Mouse (Mus musculus): Measurements from ENCODE around the gene Ercc4. TPM values are rescaled to one million over a fixed set of nuclear protein-coding genes. Genes with fewer than 3 reads are reported as not detected.
"Not testable (repeated sequence)": the region's sequence is repeated elsewhere in the genome, so short reads cannot be mapped to it uniquely, and the experiment has no call there.

Gene Ercc4
- polyA plus RNA-seq, 1 experiment, result 11.1 TPM

DNA sequence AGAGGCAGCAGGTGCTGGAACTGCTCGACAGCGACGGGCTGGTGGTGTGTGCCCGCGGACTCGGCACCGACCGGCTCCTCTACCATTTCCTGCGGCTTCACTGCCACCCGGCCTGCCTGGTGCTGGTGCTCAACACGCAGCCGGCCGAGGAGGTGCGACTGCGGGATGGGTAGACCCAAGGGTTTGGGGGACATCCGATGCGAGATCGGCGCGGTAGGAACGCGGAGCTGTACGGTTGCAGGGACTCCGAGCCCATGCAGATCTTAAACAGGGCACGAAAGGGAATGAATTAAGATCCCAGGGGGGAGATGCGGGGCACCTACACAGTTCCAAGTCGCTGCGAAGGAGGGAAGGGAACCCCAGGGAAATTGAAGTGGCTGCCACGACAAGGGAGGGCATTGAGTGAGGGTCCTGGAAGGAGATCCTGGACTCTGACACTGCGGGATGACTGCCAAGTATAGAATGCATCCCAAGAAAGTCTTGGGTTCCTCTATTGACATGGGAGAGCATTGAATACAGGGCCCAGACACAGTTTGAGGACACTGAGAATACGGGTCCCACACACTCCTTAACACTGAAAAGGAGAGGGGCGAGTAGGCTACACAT, 609 bp downstream of the Ercc4 start:
- Histone ChIP-seq H3K27me3 (ENCODE audit: control insufficient read depth, insufficient read depth, low read length) (no peaks in the 10 kb centered on the region), H3K4me1 (ENCODE audit: control insufficient read depth, insufficient read depth, insufficient read length) (peaks cover 6% of the 10 kb centered on the region; the same call in 1 of the 2 replicates), H3K36me3 (ENCODE audit: control insufficient read depth, insufficient read depth, low read length) (peaks cover 17% of the 10 kb centered on the region), H3K27ac (ENCODE audit: insufficient read depth, low read length) (peak overlapping the region; percentile 62), H3K4me3 (ENCODE audit: extremely low read depth, insufficient read depth, insufficient read length) (peak overlapping the region; percentile 77)
- no peak for DNase-seq (ENCODE audit: low read depth in 1 of 2, low spot score in 2 of 2)
- no peak for TF ChIP-seq CTCF (IDR thresholded peaks at IDR 0.05; ENCODE audit: extremely low read depth, insufficient read depth, insufficient read length, insufficient replicate concordance)
- TF ChIP-seq POLR2A (IDR thresholded peaks at IDR 0.05; ENCODE audit: low read depth, low read length), result no peak
- WGBS, result 2% methylated on average over 32 of the region's 32 CpGs

DNA sequence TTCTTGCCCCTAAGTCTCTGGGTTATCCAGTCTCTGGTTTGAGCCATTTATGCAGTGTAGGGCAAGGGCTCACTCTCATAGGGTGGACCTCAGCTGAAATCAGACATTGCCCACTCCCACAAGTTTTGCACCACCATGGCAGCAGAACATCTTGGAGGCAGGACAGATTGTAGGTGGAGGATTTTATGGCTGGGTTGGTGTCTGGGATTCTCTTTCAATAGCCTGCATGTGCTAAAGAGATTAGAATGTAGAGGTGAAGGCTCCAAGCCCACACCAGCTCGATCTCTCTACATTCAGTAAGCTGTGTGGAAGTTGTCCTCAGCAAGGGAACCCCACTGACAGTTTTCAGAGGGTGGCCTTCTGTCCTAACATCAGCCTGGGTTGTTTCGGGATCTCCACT, 5.3 kb downstream of the Ercc4 start:
- H3K27me3 ChIP-seq (ENCODE audit: control insufficient read depth, insufficient read depth, low read length), result no peaks in the 10 kb centered on the region
- H3K4me1 ChIP-seq (ENCODE audit: control insufficient read depth, insufficient read depth, insufficient read length), result peaks cover 6% of the 10 kb centered on the region; the same call in 1 of the 2 replicates
- TF ChIP-seq POLR2A (IDR thresholded peaks at IDR 0.05; ENCODE audit: low read depth, low read length), result no peak
- no peak for TF ChIP-seq CTCF (IDR thresholded peaks at IDR 0.05; ENCODE audit: extremely low read depth, insufficient read depth, insufficient read length, insufficient replicate concordance)
- peaks cover 22% of the 10 kb centered on the region for H3K36me3 ChIP-seq (ENCODE audit: control insufficient read depth, insufficient read depth, low read length)
- 97% methylated on average over 2 of the region's 2 CpGs for WGBS
- no peak for DNase-seq (ENCODE audit: low read depth in 1 of 2, low spot score in 2 of 2)
- H3K4me3 ChIP-seq (ENCODE audit: extremely low read depth, insufficient read depth, insufficient read length), result no peak overlapping the region
- H3K27ac ChIP-seq (ENCODE audit: insufficient read depth, low read length), result no peak overlapping the region

DNA sequence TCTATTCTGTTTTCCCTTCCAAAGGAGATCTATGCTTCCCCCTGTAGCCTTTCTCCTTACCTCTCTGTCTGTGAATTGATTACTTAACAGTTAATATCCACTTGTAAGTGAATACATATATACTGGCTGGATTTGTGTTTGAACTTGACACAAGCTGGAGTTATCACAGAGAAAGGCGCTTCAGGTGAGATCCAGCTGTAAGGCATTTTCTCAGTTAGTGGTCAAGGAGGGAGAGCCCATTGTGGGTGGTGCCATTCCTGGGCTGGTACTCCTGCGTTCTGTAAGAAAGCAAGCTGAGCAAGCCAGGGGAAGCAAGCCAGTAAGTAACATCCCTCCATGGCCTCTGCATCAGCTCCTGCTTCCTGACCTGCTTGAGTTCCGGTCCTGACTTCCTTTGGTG, 6.0 kb downstream of the Ercc4 start:
- H3K27ac ChIP-seq (ENCODE audit: insufficient read depth, low read length); H3K4me3 ChIP-seq (ENCODE audit: extremely low read depth, insufficient read depth, insufficient read length); DNase-seq (ENCODE audit: low read depth in 1 of 2, low spot score in 2 of 2); H3K4me1 ChIP-seq (ENCODE audit: control insufficient read depth, insufficient read depth, insufficient read length); H3K27me3 ChIP-seq (ENCODE audit: control insufficient read depth, insufficient read depth, low read length): not testable (repeated sequence)
- peaks cover 22% of the 10 kb centered on the region for H3K36me3 ChIP-seq (ENCODE audit: control insufficient read depth, insufficient read depth, low read length)
- WGBS, result 97% methylated on average over 3 of the region's 3 CpGs

DNA sequence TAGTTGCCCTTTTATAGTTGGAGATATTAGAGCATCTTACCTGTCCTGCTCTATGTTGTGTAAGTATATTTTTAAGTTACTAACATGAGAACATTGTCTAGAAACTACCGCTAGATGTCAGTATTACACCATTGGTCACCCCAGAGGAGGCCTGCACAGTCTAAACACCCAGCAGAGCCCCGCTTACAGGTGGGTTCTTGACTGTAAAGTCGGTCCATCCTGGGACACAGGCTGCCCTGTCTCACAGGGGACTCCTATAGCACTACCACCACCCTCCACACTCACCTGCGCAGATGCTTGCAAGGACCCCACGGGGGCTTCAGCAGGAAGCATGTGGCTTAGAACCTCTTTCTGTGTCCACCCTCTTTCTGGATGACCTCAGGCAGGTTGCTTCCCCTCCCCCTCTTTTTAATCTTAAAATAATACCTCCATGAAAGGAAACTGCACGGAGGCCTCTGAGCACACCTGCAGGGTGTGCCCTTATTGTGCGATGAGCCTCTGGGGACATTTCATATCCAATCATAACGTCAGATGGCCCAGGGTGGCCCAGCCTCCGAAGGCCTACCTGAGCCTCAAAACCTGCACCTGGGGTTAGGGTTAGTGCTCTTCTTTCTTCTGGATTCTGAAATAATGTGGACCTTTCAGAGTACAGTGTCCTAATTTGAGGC, 7.9 kb downstream of the Ercc4 start:
- peak; percentile 9 to 39 for DNase-seq (ENCODE audit: low read depth in 1 of 2, low spot score in 2 of 2)
- peaks cover 25% of the 10 kb centered on the region for H3K36me3 ChIP-seq (ENCODE audit: control insufficient read depth, insufficient read depth, low read length)

DNA sequence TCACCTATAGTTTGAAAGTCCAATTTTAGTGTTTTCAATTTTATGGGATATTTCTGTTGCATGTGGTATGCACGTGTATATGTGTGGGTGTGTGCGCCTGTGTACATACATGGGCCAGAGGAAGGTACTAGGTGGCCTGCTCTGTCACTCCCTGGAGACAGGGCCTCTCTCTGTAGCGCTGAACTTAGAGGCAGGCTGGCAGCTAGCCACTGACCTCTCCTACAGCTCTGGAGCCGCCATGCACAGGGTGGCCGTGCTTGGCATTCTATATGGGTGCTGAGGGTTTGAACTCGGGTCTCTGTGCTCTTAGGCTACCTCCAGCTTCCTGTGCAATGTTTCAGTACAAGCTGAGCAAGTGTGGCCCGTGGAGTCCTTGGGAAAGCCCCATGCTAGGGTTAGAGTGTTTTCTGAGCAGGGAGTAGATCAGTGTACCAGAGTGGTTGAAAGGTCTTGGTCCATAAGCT, 8.5 kb downstream of the Ercc4 start:
- DNase-seq (ENCODE audit: low read depth in 1 of 2, low spot score in 2 of 2), result no peak
- Histone ChIP-seq H3K27me3 (ENCODE audit: control insufficient read depth, insufficient read depth, low read length) (no peaks in the 10 kb centered on the region), H3K4me1 (ENCODE audit: control insufficient read depth, insufficient read depth, insufficient read length) (no peaks in the 10 kb centered on the region), H3K36me3 (ENCODE audit: control insufficient read depth, insufficient read depth, low read length) (peaks cover 29% of the 10 kb centered on the region), H3K4me3 (ENCODE audit: extremely low read depth, insufficient read depth, insufficient read length) (no peak overlapping the region), H3K27ac (ENCODE audit: insufficient read depth, low read length) (no peak overlapping the region)
- 91% methylated on average over 7 of the region's 7 CpGs for WGBS
- TF ChIP-seq CTCF (IDR thresholded peaks at IDR 0.05; ENCODE audit: extremely low read depth, insufficient read depth, insufficient read length, insufficient replicate concordance) (no peak), POLR2A (IDR thresholded peaks at IDR 0.05; ENCODE audit: low read depth, low read length) (no peak)

More for the DNA sequence above, 7.9 kb downstream of the Ercc4 start:
- Histone ChIP-seq H3K27me3 (ENCODE audit: control insufficient read depth, insufficient read depth, low read length) (no peaks in the 10 kb centered on the region), H3K27ac (ENCODE audit: insufficient read depth, low read length) (no peak overlapping the region), H3K4me1 (ENCODE audit: control insufficient read depth, insufficient read depth, insufficient read length) (no peaks in the 10 kb centered on the region), H3K4me3 (ENCODE audit: extremely low read depth, insufficient read depth, insufficient read length) (no peak overlapping the region)
- TF ChIP-seq CTCF (IDR thresholded peaks at IDR 0.05; ENCODE audit: extremely low read depth, insufficient read depth, insufficient read length, insufficient replicate concordance) (peak; percentile 17; the same call in 1 of the 2 replicates), POLR2A (IDR thresholded peaks at IDR 0.05; ENCODE audit: low read depth, low read length) (no peak)
- WGBS, result 69% methylated on average over 9 of the region's 9 CpGs

DNA sequence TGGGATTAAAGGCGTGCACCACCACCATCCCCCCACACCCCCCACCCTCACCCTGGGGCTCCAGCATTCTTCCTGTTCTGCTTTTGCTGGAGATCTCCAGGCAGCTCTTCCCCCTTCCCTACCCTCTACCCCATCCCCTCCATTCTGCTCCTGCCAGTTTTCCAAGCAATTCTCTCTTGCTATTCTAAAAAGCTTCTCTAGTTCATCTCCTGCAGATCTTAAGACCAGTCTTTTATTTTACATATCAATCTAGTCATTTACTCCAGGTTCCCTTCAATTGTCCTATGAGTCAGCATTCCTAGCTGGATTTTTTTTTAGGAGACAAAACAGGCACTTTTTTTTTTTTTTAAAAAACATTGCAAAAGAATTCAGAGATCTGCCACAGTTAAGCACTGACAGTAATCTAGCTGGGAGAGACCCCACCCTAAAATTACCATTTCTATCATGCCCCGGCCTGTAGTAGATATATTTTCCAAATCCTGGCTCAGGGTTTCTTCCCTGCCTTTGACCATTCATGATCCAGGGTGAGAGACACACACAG, 9.3 kb downstream of the Ercc4 start:
- H3K36me3 ChIP-seq (ENCODE audit: control insufficient read depth, insufficient read depth, low read length), result peaks cover 27% of the 10 kb centered on the region
- no peaks in the 10 kb centered on the region for H3K27me3 ChIP-seq (ENCODE audit: control insufficient read depth, insufficient read depth, low read length)
- H3K4me3 ChIP-seq (ENCODE audit: extremely low read depth, insufficient read depth, insufficient read length), result no peak overlapping the region
- no peaks in the 10 kb centered on the region for H3K4me1 ChIP-seq (ENCODE audit: control insufficient read depth, insufficient read depth, insufficient read length)
- DNase-seq (ENCODE audit: low read depth in 1 of 2, low spot score in 2 of 2), result no peak
- no peak for TF ChIP-seq POLR2A (IDR thresholded peaks at IDR 0.05; ENCODE audit: low read depth, low read length)
- no peak for TF ChIP-seq CTCF (IDR thresholded peaks at IDR 0.05; ENCODE audit: extremely low read depth, insufficient read depth, insufficient read length, insufficient replicate concordance)
- H3K27ac ChIP-seq (ENCODE audit: insufficient read depth, low read length), result no peak overlapping the region
- WGBS, result 92% methylated on average over 2 of the region's 2 CpGs
